15 mouse cellular contexts compared by ENCODE assay signal in the genomic region with DNA sequence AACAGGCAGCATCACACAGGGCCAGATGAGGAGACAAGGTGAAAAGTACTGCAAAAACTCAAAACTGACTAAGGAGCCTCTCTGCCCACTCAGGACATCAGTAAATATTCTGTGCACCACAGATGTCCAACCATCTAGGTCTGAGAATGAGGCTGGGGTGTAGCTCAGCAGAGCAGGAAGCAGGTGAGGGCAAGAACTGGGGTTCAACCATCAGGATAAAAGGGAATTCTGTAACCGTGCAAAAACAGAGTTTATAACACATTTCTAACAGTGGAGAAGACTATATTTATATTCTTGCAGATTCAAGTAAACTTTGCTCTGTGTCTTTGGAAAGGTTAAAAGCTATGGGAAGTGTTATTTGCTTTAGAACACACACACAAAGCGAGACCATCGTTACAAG. TPM values are rescaled to one million over a fixed set of nuclear protein-coding genes. Genes with fewer than 3 reads are reported as not detected.
DNase-seq lines count a peak whose midpoint lies in the region; ATAC-seq and TF ChIP-seq lines count a peak whose summit lies in the region.
"Had no signal": no experiment of that assay in that cellular context is flagged by ENCODE, and none has a peak within 500 bp of the region (broad histone marks: within the 10 kb centered on the region; RNA-seq: fewer than 3 reads in every experiment).

No protein-coding gene starts in this region.

- TF ChIP-seq CTCF in stomach, postnatal 0 days (IDR thresholded peaks at IDR 0.05; ENCODE audit: low read depth): no peak
- no peak for TF ChIP-seq CTCF in thymus, adult 2 months (IDR thresholded peaks at IDR 0.05; ENCODE audit: borderline replicate concordance, control insufficient read depth, extremely low read depth, insufficient read depth, low read length, poor library complexity)

- H3K36me3 ChIP-seq in forebrain, embryonic 10.5 days (replicated peaks): peaks cover 31% of the 10 kb centered on the region
- H3K36me3 ChIP-seq in forebrain, embryonic 15.5 days: no peaks in the 10 kb centered on the region
- no peaks in the 10 kb centered on the region for H3K36me3 ChIP-seq in stomach, embryonic 14.5 days (ENCODE audit: control insufficient read depth, insufficient read depth, low read length)
- no peaks in the 10 kb centered on the region for H3K36me3 ChIP-seq in stomach, postnatal 0 days (ENCODE audit: control insufficient read depth, insufficient read depth, low read length)
- no peaks in the 10 kb centered on the region; the same call in 1 of the 2 replicates for H3K36me3 ChIP-seq in limb, embryonic 14.5 days (ENCODE audit: control insufficient read depth, insufficient read depth, low read length)
- no peaks in the 10 kb centered on the region for H3K36me3 ChIP-seq in thymus, adult 2 months (ENCODE audit: control insufficient read depth, insufficient read depth, low read length)

- H3K9ac ChIP-seq in forebrain, embryonic 15.5 days (replicated peaks): no peak overlapping the region
- no peak overlapping the region for H3K9ac ChIP-seq in stomach, embryonic 14.5 days (replicated peaks; ENCODE audit: low read depth, low read length)
- no peak overlapping the region for H3K9ac ChIP-seq in stomach, postnatal 0 days (ENCODE audit: low read length)
- peak overlapping the region; percentile 17; the same call in 1 of the 2 replicates for H3K9ac ChIP-seq in limb, embryonic 14.5 days (ENCODE audit: low read depth, low read length, severe bottlenecking)

- no peak for DNase-seq in forebrain, embryonic 10.5 days (ENCODE audit: extremely low spot score, low spot score)
- no peak for DNase-seq in stomach, postnatal 0 days (ENCODE audit: low spot score)
- DNase-seq in limb, embryonic 14.5 days (ENCODE audit: low spot score): no peak
- DNase-seq in embryo, embryonic 10 days (ENCODE audit: low spot score): no peak
- no peak for DNase-seq in left cerebral cortex, adult 8-10 months (ENCODE audit: low spot score in 2 of 2)
- DNase-seq in thymus, adult 2 months: no peak
- DNase-seq: cerebellum, postnatal 10 days; kidney, postnatal 14 days; lung, postnatal 36 days; right cerebral cortex, postnatal 14 days had no signal

- no peak overlapping the region for H3K4me2 ChIP-seq in forebrain, embryonic 15.5 days (replicated peaks)
- peak overlapping the region; percentile 49; the same call in 1 of the 2 replicates for H3K4me2 ChIP-seq in stomach, embryonic 14.5 days (replicated peaks; ENCODE audit: low read depth, low read length)
- H3K4me2 ChIP-seq in stomach, postnatal 0 days (replicated peaks; ENCODE audit: low read depth): no peak overlapping the region
- peak overlapping the region; percentile 57 for H3K4me2 ChIP-seq in limb, embryonic 14.5 days (replicated peaks; ENCODE audit: low read depth, low read length, severe bottlenecking)

- no peak for TF ChIP-seq EP300 in stomach, postnatal 0 days (optimal IDR thresholded peaks at IDR 0.05)

- peaks cover 28% of the 10 kb centered on the region for H3K4me1 ChIP-seq in forebrain, embryonic 10.5 days
- H3K4me1 ChIP-seq in forebrain, embryonic 15.5 days: peaks cover 24% of the 10 kb centered on the region
- peaks cover 8% of the 10 kb centered on the region for H3K4me1 ChIP-seq in stomach, embryonic 14.5 days (ENCODE audit: control insufficient read depth, insufficient read depth, low read length)
- no peaks in the 10 kb centered on the region for H3K4me1 ChIP-seq in stomach, postnatal 0 days (replicated peaks; ENCODE audit: control insufficient read depth, insufficient read depth)
- H3K4me1 ChIP-seq in limb, embryonic 14.5 days (ENCODE audit: control insufficient read depth, insufficient read depth, low read length): peaks cover 24% of the 10 kb centered on the region
- H3K4me1 ChIP-seq in thymus, adult 2 months (replicated peaks; ENCODE audit: control insufficient read depth, insufficient read depth, low read length): peaks cover 12% of the 10 kb centered on the region

- peak overlapping the region; percentile 89; the same call in 1 of the 2 replicates for H3K4me3 ChIP-seq in forebrain, embryonic 10.5 days
- H3K4me3 ChIP-seq in forebrain, embryonic 15.5 days: no peak overlapping the region
- H3K4me3 ChIP-seq in stomach, embryonic 14.5 days (ENCODE audit: low read depth, low read length): no peak overlapping the region
- no peak overlapping the region for H3K4me3 ChIP-seq in stomach, postnatal 0 days (ENCODE audit: low read depth, low read length)
- H3K4me3 ChIP-seq in limb, embryonic 14.5 days (replicated peaks; ENCODE audit: low read length): peak overlapping the region; percentile 80
- no peak overlapping the region for H3K4me3 ChIP-seq in thymus, adult 2 months (ENCODE audit: control insufficient read depth, insufficient read depth, low read length)

- whole genome bisulfite sequencing in forebrain, embryonic 10.5 days: 95% methylated on average over 3 of the region's 3 CpGs
- 79% methylated on average over 3 of the region's 3 CpGs for WGBS in forebrain, embryonic 15.5 days
- 54% methylated on average over 3 of the region's 3 CpGs for WGBS in stomach, embryonic 14.5 days
- 52% methylated on average over 3 of the region's 3 CpGs for WGBS in stomach, postnatal 0 days
- 42% methylated on average over 3 of the region's 3 CpGs for WGBS in limb, embryonic 14.5 days
- 12% methylated on average over 3 of the region's 3 CpGs for WGBS in thymus, adult 2 months

- no peak overlapping the region for H3K27ac ChIP-seq in forebrain, embryonic 10.5 days
- H3K27ac ChIP-seq in forebrain, embryonic 15.5 days (replicated peaks): no peak overlapping the region
- no peak overlapping the region for H3K27ac ChIP-seq in stomach, embryonic 14.5 days (ENCODE audit: low read length)
- H3K27ac ChIP-seq in stomach, postnatal 0 days (replicated peaks): no peak overlapping the region; the same call in 1 of the 2 replicates
- H3K27ac ChIP-seq in limb, embryonic 14.5 days (replicated peaks; ENCODE audit: low read depth, low read length): peak overlapping the region; percentile 28
- H3K27ac ChIP-seq in thymus, adult 2 months (ENCODE audit: control insufficient read depth, insufficient read depth, low read length): no peak overlapping the region

- H3K27me3 ChIP-seq in forebrain, embryonic 10.5 days (ENCODE audit: poor library complexity, severe bottlenecking): no peaks in the 10 kb centered on the region
- H3K27me3 ChIP-seq in forebrain, embryonic 15.5 days: no peaks in the 10 kb centered on the region
- H3K27me3 ChIP-seq in stomach, embryonic 14.5 days (ENCODE audit: control insufficient read depth, insufficient read depth, low read length): no peaks in the 10 kb centered on the region
- H3K27me3 ChIP-seq in stomach, postnatal 0 days (ENCODE audit: control insufficient read depth, insufficient read depth, low read length): no peaks in the 10 kb centered on the region
- no peaks in the 10 kb centered on the region for H3K27me3 ChIP-seq in limb, embryonic 14.5 days (ENCODE audit: control insufficient read depth, insufficient read depth, low read length)
- no peaks in the 10 kb centered on the region for H3K27me3 ChIP-seq in thymus, adult 2 months (ENCODE audit: control insufficient read depth, insufficient read depth, low read length)

- no peaks in the 10 kb centered on the region; the same call in 1 of the 2 replicates for H3K9me3 ChIP-seq in forebrain, embryonic 10.5 days
- H3K9me3 ChIP-seq in forebrain, embryonic 15.5 days: no peaks in the 10 kb centered on the region
- H3K9me3 ChIP-seq in stomach, embryonic 14.5 days (ENCODE audit: control insufficient read depth, low read depth, low read length): no peaks in the 10 kb centered on the region
- H3K9me3 ChIP-seq in stomach, postnatal 0 days (ENCODE audit: control insufficient read depth, low read length): no peaks in the 10 kb centered on the region
- no peaks in the 10 kb centered on the region for H3K9me3 ChIP-seq in limb, embryonic 14.5 days (ENCODE audit: control insufficient read depth, low read length)

- TF ChIP-seq POLR2A in limb, embryonic 14.5 days (IDR thresholded peaks at IDR 0.05; ENCODE audit: borderline replicate concordance, extremely low read depth, insufficient read depth, insufficient read length): no peak
- TF ChIP-seq POLR2A in thymus, adult 2 months (IDR thresholded peaks at IDR 0.05; ENCODE audit: control insufficient read depth, extremely low read depth, insufficient read depth, low read length, poor library complexity): no peak

- no peak for ATAC-seq in forebrain, embryonic 15.5 days (replicated peaks)
- no peak for ATAC-seq in stomach, embryonic 14.5 days (ENCODE audit: insufficient number of reproducible peaks, insufficient read depth, low FRiP score, low read depth)
- no peak for ATAC-seq in stomach, postnatal 0 days (ENCODE audit: low FRiP score, low TSS enrichment)
- no peak for ATAC-seq in limb, embryonic 14.5 days (ENCODE audit: low FRiP score, low read depth)

RNA-seq across cellular contexts. Expression of gene Gpsm2, which starts 2.3 kb away (rescaled TPM):
- polyA plus RNA-seq in forebrain, embryonic 10.5 days (2016; fragmentation: Nextera tagmentation; extraction: Ambion mirVana): 103 and 104 TPM in 2 replicates
- 38.6 and 43.3 TPM in 2 replicates for polyA plus RNA-seq in forebrain, embryonic 15.5 days (2015; fragmentation: Nextera tagmentation; extraction: Ambion mirVana)
- 58.5 and 63.4 TPM in 2 replicates for polyA plus RNA-seq in stomach, embryonic 14.5 days (2014; fragmentation: Nextera tagmentation; extraction: Ambion mirVana)
- polyA plus RNA-seq in stomach, postnatal 0 days (2015; fragmentation: Nextera tagmentation; extraction: Ambion mirVana): 31.1 and 32.0 TPM in 2 replicates
- 38.2 and 55.2 TPM in 2 replicates for polyA plus RNA-seq in limb, embryonic 14.5 days (2012; rRNA removed)
- 120 and 121 TPM in 2 replicates for polyA plus RNA-seq in limb, embryonic 14.5 days (2014; fragmentation: Nextera tagmentation; extraction: Ambion mirVana)
- total RNA-seq in left cerebral cortex, adult 8-10 months (2022): 10 to 100 TPM; 10.5 to 14.6 (median 10.7) TPM
- 6.2 and 7.8 TPM in 2 replicates for polyA plus RNA-seq in thymus, adult 2 months (2012; rRNA removed)

RNA-seq across cellular contexts. Expression of gene Aknad1, which starts 19.7 kb away (rescaled TPM):
- not detected in 2 replicates for polyA plus RNA-seq in forebrain, embryonic 10.5 days (2016; fragmentation: Nextera tagmentation; extraction: Ambion mirVana)
- polyA plus RNA-seq in forebrain, embryonic 15.5 days (2015; fragmentation: Nextera tagmentation; extraction: Ambion mirVana): not detected in 2 replicates
- 0.24 and 0.41 TPM in 2 replicates for polyA plus RNA-seq in stomach, embryonic 14.5 days (2014; fragmentation: Nextera tagmentation; extraction: Ambion mirVana)
- 0.30 and 0.85 TPM in 2 replicates for polyA plus RNA-seq in stomach, postnatal 0 days (2015; fragmentation: Nextera tagmentation; extraction: Ambion mirVana)
- polyA plus RNA-seq in limb, embryonic 14.5 days (2012; rRNA removed): 3.4 and 3.6 TPM in 2 replicates
- polyA plus RNA-seq in limb, embryonic 14.5 days (2014; fragmentation: Nextera tagmentation; extraction: Ambion mirVana): 2.2 TPM in 2 replicates
- not detected for total RNA-seq in left cerebral cortex, adult 8-10 months (2022)
- 0.05 TPM in 1 of 2 replicates, not detected in the other for polyA plus RNA-seq in thymus, adult 2 months (2012; rRNA removed)
- total RNA-seq: ES-E14; granulocyte monocyte progenitor cell, adult 5-6 weeks; heart, postnatal 25 days had no signal

Comparison
In these comparisons a context has a peak if more than half of its experiments do, and no peak if none do; other contexts are left out.
1. H3K4me3 ChIP-seq: peak in forebrain, embryonic 10.5 days (single experiment) and limb, embryonic 14.5 days (single experiment); none in forebrain, embryonic 15.5 days (single experiment), stomach, embryonic 14.5 days (single experiment), stomach, postnatal 0 days (single experiment) and thymus, adult 2 months (single experiment).
2. H3K4me2 ChIP-seq: peak in stomach, embryonic 14.5 days (single experiment) and limb, embryonic 14.5 days (single experiment); none in forebrain, embryonic 15.5 days (single experiment) and stomach, postnatal 0 days (single experiment).